Mouse (Mus musculus) monocyte, adult 2 months (primary cell): ENCODE data around the gene Ap3m1.

Experiments
- DNase-seq, 2 experiments: peaks; one replicate each; pipeline ENCODE4 v3.0.0; 2022; ENCODE audit warnings: low spot score in 2 of 2, low read depth in 1 of 2

Gene Ap3m1

DNA sequence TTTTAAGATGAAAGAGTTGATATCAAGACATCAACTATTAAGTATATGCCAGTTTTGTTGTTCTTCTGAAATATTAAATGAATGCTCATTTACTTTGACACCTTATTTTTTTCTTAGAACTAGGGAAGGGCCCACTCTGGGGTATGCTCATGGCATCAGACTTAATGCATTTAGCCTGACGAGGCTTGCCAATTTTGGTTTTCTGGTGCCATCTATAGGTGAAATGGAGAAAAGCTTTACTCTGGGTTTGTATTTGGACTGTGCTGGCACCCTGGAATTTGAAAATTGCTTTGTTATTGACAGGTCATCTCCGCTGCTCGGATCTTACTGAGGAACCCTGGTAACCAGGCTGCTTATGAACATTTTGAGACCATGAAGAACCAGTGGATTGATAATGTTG, 33.3 kb downstream of the Ap3m1 start:
- no peak for DNase-seq

DNA sequence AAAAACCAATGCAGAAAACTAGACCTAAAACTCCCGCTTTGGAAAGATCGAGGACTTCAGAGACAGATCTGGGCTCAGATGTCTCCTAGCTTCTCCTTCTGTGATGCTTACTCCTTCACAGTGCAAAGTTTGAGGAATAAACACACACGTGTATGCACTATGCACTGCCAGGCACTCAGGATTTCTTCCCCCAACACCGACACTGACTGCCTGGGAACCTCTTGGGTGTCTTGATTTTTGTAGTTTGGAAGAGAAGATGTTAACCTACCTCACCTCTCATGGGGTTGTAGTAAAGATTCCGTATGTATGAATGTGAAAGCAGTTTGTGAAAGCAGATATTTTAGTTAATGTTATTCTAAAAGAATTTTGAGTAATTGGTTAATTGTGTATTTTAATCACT, 34.4 kb downstream of the Ap3m1 start:
- no peak for DNase-seq

DNA sequence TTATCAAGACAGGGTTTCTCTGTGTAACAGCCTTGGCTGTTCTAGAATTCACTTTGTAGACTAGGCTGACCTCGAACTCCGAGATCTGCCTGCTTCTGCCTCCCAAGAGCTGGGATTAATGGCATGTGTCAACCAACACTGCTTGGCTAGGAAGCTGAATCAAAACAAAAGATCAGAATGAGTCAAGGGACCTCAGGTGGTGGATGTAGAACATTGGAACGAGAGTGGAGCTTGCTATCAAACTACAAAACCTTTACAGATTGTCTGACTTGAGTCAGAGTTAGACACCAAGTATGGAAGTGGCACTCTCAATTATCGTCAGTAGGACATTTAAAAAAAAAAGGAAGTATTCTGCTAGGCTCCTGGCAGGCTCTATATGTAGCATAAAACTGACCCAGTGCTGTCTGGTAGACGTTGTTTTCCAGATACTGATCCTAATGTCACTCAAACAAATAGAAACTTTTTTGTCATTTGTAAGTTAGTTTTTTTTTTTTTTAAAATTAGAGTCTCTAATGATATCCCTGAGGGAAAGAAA, 38.4 kb downstream of the Ap3m1 start:
- no peak for DNase-seq

DNA sequence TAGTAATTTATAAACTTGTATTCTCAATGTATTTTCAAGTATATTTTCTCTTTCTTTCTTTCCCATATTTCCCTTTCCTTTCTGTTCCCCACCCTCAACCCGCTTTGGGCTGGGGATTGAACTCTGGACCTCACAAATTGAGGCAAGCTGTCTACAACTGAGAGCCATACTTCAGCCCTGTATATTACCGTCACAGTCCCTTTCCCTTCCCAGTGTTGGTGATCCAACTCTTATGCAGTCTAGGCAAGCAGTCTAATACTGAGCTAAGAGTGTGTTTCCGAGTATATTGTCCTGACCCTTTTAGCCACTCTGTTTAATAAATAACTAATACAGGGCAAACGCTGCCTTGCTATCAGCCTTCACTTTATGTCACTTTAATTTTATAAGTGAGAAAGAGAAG, 52.7 kb downstream of the Ap3m1 start:
- DNase-seq: no peak

DNA sequence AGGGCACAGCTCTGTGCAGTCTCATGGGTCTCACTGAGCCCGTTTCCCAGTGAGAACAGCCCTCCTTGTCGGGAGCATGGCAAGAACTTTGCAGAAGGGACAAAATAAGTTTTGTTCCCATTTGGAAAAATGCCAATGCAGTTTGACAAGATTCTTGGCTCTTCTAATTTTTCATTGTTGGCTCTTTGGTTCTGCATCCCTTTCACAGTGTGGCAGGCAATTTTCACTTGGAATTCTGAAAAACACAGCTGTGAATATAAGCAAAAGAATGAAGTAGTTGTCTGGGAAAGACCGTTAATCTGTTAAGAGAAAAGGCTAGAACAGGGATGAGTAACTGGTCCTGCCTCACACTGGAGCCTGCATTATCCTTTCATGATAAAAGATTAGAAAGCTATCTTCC, 54.8 kb downstream of the Ap3m1 start:
- DNase-seq: no peak

DNA sequence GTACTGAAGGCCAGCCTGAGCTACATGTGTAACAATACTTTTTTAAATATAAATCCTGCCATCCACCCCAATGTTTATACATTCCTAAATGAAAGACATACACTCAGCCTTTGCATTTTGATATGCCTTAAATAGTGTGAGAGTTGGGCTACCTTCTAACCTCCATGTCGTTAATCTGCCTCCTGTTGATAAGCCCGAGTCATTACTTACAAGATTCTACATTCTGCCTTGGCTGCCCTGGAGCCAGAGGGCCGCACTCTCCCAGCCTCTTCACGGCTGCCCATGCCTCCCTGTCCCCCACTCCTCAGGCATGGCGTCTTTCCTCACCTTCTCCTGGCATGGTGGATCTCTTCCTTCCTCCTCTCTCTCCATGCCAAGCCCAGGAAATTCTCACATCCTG, 55.9 kb downstream of the Ap3m1 start:
- DNase-seq: no peak

DNA sequence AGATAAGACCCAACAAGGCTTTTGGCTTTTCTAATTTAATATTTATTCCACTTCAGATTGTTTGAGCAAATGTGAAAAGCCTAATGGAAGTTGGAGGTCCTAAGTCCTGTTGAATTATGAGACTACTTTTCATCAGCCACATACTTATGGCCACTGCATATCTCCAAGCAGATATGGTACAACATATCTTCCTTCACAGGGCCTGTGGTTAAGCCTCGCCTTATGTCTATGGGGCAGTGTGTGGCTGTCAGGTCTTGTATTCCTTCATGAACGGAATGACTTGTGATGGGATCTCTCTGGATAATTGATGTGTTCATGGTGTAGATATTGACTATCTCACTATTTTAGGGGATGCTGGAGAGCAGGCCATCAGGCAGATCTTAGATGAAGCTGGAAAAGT, 56.8 kb downstream of the Ap3m1 start:
- no peak for DNase-seq

DNA sequence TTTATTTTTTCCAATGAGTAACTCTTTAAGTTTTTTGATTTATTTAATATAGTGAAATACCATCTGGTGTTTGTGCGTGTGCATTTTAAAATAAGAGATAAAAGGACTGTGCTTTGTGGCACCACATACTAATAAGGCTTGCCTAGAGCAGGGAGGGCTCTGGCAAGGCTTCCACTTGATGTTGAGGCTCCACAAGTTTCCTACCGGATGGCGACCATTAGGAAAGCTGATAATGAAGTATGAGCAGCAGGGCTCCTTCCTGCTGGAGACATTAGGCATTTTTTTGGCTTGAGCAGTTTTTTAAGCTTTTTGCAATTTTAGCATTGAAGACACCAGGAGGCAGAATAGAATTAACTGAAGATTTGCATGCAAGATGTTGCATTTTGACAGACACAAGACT, 57.8 kb downstream of the Ap3m1 start:
- no peak for DNase-seq

DNA sequence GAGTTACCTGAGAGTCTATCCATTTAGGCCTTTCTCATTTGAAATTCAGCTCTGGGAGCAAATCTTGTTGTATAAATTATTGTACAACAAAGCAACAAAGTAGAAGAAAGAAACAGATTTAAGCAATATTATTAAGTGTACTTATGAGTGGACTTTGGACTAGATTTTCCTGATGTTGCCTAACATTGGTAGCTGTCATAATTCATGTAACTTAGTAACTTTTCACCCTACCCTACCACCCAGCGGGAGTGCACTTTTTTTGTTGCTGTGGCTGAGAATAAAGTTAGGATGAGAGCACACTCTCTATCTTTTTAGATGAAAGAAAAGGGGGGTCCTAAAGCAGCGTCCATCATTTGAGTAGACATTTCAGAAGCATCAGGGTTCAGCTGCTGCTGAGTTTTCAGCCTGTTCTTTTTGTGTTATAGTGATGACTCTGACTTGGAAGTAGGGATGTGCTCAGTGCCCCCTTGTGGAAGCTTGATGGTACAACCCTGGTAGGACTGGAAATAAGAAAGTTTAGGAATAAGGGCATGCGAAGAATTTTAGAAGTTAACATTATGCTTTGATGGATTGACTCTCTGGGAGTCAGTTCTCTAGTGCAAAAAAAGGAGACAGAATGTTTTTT, 59.1 kb downstream of the Ap3m1 start:
- no peak for DNase-seq

DNA sequence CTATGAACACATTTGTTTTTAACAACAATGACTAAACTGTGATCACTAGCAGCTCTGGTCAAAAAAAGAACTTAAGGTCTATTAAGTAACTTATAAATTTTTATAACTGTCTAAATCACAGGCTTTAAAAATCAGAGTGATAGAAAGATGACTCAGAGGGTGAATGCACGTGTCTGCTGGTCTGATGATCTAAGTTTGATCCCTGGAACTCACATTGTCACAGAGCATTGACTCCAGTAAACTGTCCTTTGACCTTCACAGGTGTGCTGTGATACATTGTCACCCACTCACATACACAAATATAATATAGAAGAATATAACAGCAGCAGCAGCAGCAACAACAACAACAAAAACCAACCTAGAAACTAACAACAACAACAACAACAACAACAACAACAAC, 60.8 kb downstream of the Ap3m1 start:
- DNase-seq: no peak

DNA sequence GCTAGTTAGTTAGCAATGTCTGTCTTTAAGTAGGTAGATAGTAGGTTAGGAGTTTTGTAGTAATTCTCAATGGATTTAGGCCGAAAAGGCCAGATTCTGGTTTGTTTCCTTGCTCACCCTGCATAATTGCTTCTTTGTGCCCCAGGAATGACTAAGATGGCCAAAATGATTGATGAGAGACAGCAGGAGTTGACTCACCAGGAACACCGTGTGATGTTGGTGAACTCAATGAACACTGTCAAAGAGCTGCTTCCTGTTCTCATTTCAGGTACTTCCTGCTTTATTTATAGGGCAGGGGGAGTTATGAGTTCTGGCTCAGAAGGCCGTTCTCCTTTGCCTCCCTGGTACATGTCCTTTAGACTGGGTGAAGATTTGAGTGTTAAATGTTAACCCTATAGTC, 66.8 kb downstream of the Ap3m1 start:
- DNase-seq: no peak

DNA sequence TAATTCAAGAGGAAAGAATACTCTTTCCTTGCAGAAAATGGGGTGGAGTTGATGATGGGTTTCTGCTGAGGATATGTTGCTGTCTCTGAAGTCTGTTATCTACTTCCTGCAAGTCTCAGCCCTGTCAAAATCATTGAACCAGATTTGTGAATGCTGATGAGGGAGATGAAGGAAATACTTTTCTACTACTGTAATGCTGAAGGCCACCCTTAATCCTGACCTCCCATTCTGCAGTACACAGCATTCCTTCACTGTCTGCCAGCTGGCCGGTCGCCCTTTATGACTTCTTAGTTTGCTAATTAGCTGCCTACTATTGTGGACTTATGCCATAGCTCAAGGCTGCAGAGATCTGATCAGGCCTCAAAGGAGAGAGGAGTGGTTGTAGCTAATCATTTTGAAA, 68.5 kb downstream of the Ap3m1 start:
- no peak for DNase-seq
